Mouse (Mus musculus): ENCODE results near the gene Stat5b.

GRCm38 (mm10) chr11:100885472-100885871 lies 34.9 kb upstream of the Stat5b start:
- TF ChIP-seq CTCF (IDR thresholded peaks at IDR 0.05; ENCODE audit: low read depth), result no peak
- TF ChIP-seq EP300 (IDR thresholded peaks at IDR 0.05; ENCODE audit: low read depth), result no peak
